Mouse (Mus musculus) thymus, adult 2 months (tissue): ENCODE results near the gene A630089N07Rik.

Experiments used
- CTCF ChIP-seq: fragments of 200-500 bp; IDR thresholded peaks from 2 replicates; pipeline ENCODE4 v1.5.1; 2012; ENCODE audit warnings: mild to moderate bottlenecking, control low read depth, low read length, moderate library complexity, borderline replicate concordance; ENCODE audit not compliant: control insufficient read depth, poor library complexity, insufficient read depth; ENCODE audit errors: extremely low read depth
- POLR2A ChIP-seq: fragments of 200-500 bp; IDR thresholded peaks from 2 replicates; pipeline ENCODE4 v1.6.1; 2012; ENCODE audit warnings: mild to moderate bottlenecking, low read length, control low read depth, moderate library complexity; ENCODE audit not compliant: control insufficient read depth, poor library complexity, insufficient read depth; ENCODE audit errors: extremely low read depth

DNA sequence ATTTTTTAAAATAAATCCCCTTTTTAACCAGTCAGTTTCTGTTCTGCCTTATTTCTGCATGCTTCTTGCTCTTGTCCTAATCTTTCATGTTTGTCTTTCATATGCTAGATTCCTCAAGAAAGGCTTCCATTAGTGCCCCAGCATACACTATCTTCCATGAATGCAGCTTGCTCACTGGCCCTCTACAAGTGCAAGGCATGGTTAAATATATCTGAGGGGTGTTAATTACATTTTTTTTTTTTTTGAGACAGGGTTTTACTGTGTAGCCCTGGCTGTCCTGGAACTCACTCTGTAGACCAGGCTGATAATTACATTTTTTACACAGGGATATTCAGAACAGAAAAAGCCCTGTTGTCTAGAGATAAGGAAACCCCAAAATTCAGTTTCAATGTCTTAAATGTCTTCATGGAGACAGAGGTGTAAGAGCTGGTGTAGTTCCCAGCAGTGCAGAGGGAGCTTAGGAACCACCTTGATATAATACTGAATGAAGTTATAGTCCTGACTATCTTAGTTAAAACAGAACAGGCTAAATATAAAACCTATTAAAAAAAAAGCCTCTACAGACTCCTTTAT lies 123.8 kb downstream of the A630089N07Rik start:
- TF ChIP-seq POLR2A (no peak), CTCF (no peak)
